Mouse (Mus musculus): ENCODE data around the gene Lnx1.

- TF ChIP-seq CTCF (IDR thresholded peaks at IDR 0.05; ENCODE audit: borderline replicate concordance, insufficient read depth, low read depth, low read length), result no peak
- no peak for TF ChIP-seq POLR2A (IDR thresholded peaks at IDR 0.05; ENCODE audit: borderline replicate concordance, insufficient read depth, low read length)
These were observed 17.8 kb downstream of the Lnx1 start for GRCm38 (mm10) chr5:74684944-74685343.

Measured in cerebellum, adult 2 months (tissue).